Mouse (Mus musculus): ENCODE results near the gene Dapk3. TPM values are rescaled to one million over a fixed set of nuclear protein-coding genes. Genes with fewer than 3 reads are reported as not detected.
A peak's percentile ranks its signal among the peaks of the same experiment; 100 is the strongest.

Gene Dapk3
- polyA plus RNA-seq, 1 experiment = 228 TPM

DNA sequence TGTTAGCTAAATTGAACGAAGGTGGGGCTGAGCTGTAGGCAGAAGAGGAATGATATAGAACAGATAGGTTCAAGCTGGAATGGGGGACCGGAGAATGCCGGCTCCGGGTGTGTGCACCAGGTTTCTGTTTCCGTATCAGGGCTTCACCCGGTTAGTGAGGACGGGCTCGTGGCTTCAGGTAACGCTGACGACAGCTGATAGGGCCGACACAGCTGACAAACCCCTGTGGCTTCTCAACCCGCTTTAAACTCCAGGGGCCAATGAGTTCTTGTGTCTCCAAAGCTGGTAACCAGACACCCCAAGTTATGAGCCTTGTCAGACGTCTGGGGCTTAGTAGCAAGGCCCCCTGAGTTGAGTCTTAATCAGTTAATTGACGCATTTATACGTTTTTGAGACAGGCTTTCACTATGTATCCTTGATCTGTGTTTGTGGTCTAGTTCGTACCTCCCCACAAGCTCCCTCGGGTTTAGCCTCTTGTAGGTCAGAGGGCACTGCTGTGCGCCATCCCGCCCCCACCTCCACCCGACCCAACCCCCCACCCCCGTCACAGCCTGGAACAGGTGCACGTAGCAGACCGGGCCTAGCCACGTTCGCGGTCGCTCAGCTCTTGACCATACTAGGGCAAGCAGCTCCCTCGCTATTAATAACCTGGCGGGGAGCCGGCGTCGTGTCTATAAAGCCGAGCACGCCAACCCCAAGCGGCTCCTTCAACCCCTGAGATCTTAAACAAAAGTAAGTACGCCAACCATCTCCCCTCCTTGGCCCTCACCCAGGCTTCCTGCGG is 11.4 kb downstream of the Dapk3 start:
- Histone ChIP-seq H3K4me3 (ENCODE audit: low read depth, low read length) (peak overlapping the region; percentile 36), H3K27me3 (ENCODE audit: control insufficient read depth, insufficient read depth, low read length) (0 out of 2 replicates have a peak, but pooled peaks cover 4% of the 10 kb centered on the region), H3K4me1 (ENCODE audit: control insufficient read depth, insufficient read depth, insufficient read length, low read length) (peaks cover 23% of the 10 kb centered on the region), H3K27ac (ENCODE audit: insufficient read depth, low read depth, low read length) (peak overlapping the region; percentile 83), H3K36me3 (ENCODE audit: control insufficient read depth, insufficient read depth, low read length) (peaks cover 9% of the 10 kb centered on the region; the same call in 1 of the 2 replicates)
- WGBS = 6% methylated on average over 37 of the region's 37 CpGs
- TF ChIP-seq CTCF (IDR thresholded peaks at IDR 0.05; ENCODE audit: extremely low read depth, insufficient read length, insufficient replicate concordance, low read depth, low read length) (no peak), POLR2A (IDR thresholded peaks at IDR 0.05; ENCODE audit: low read depth, low read length) (peak; percentile 46; the same call in 1 of the 2 replicates)

DNA sequence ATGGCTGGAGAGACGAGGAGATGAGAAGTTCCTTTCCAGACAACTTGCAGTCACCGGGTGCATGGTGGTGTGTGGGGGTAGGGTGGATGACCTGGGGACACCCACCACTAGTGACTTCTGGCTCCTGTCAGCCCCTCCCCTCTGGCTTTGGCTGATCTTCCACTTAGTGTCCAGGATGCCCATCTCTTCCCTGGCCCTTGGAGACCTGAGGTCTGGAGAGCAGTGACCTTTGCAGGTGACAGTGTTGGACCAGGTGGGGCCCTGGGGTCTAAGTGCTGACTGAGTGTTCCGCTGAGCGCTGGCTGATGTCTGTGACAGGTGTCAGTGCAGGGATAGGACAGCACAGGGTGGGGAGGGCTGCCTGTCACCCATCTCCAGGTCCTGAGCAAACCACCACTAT is 12.5 kb downstream of the Dapk3 start:
- peak overlapping the region; percentile 83 for H3K27ac ChIP-seq (ENCODE audit: insufficient read depth, low read depth, low read length)
- H3K4me3 ChIP-seq (ENCODE audit: low read depth, low read length) = peak overlapping the region; percentile 36
- WGBS = 69% methylated on average over 4 of the region's 4 CpGs
- TF ChIP-seq CTCF (IDR thresholded peaks at IDR 0.05; ENCODE audit: extremely low read depth, insufficient read length, insufficient replicate concordance, low read depth, low read length) (no peak), POLR2A (IDR thresholded peaks at IDR 0.05; ENCODE audit: low read depth, low read length) (no peak)
- H3K36me3 ChIP-seq (ENCODE audit: control insufficient read depth, insufficient read depth, low read length) = peaks cover 6% of the 10 kb centered on the region; the same call in 1 of the 2 replicates
- H3K27me3 ChIP-seq (ENCODE audit: control insufficient read depth, insufficient read depth, low read length) = 0 out of 2 replicates have a peak, but pooled peaks cover 4% of the 10 kb centered on the region
- H3K4me1 ChIP-seq (ENCODE audit: control insufficient read depth, insufficient read depth, insufficient read length, low read length) = peaks cover 23% of the 10 kb centered on the region

DNA sequence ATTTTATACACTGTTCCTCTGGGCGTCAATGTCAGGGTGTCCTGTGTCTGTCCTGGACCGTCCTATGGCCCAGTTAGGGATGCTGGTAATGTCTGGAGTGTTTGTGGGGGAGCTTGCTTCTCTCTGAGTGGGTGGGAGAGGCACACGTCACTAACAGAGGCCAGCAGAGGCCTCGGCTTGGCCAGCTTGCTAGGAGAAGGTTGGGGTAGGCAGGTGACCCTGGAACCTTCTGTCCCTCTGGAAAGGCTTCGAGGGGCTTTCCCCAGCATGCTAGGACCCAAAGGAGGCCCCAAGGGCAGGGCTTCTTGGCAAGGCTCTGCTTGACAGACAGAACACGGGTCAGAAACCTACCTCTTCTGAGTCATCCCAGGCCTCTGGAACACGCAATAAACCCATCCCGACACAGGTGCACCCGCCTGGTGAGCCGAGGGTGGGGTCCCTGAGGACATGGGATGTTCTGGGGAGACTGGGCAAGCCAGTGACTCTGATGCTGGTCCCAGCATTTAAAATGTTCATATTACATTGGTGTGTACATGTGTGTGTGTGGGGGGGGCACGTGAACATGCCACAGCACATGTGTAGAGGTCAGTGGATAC is 13.8 kb downstream of the Dapk3 start:
- H3K4me1 ChIP-seq (ENCODE audit: control insufficient read depth, insufficient read depth, insufficient read length, low read length) = peaks cover 23% of the 10 kb centered on the region
- H3K36me3 ChIP-seq (ENCODE audit: control insufficient read depth, insufficient read depth, low read length) = no peaks in the 10 kb centered on the region
- WGBS = 65% methylated on average over 11 of the region's 11 CpGs
- TF ChIP-seq POLR2A (IDR thresholded peaks at IDR 0.05; ENCODE audit: low read depth, low read length) (no peak), CTCF (IDR thresholded peaks at IDR 0.05; ENCODE audit: extremely low read depth, insufficient read length, insufficient replicate concordance, low read depth, low read length) (no peak)
- H3K27ac ChIP-seq (ENCODE audit: insufficient read depth, low read depth, low read length) = 0 out of 2 replicates have a peak overlapping the region, but pooled peaks have one; percentile 22
- 0 out of 2 replicates have a peak, but pooled peaks cover 4% of the 10 kb centered on the region for H3K27me3 ChIP-seq (ENCODE audit: control insufficient read depth, insufficient read depth, low read length)
- no peak overlapping the region for H3K4me3 ChIP-seq (ENCODE audit: low read depth, low read length)

- 0 out of 2 replicates have a peak, but pooled peaks cover 4% of the 10 kb centered on the region for H3K27me3 ChIP-seq (ENCODE audit: control insufficient read depth, insufficient read depth, low read length)
- H3K4me3 ChIP-seq (ENCODE audit: low read depth, low read length) = no peak overlapping the region
- 58% methylated on average over 6 of the region's 6 CpGs for WGBS
- TF ChIP-seq CTCF (IDR thresholded peaks at IDR 0.05; ENCODE audit: extremely low read depth, insufficient read length, insufficient replicate concordance, low read depth, low read length) = no peak
- no peaks in the 10 kb centered on the region for H3K36me3 ChIP-seq (ENCODE audit: control insufficient read depth, insufficient read depth, low read length)
- H3K4me1 ChIP-seq (ENCODE audit: control insufficient read depth, insufficient read depth, insufficient read length, low read length) = peaks cover 19% of the 10 kb centered on the region
- H3K27ac ChIP-seq (ENCODE audit: insufficient read depth, low read depth, low read length) = no peak overlapping the region
Measured at GRCm38 (mm10) chr10:81197305-81197704, 14.5 kb downstream of the Dapk3 start.

- Histone ChIP-seq H3K36me3 (ENCODE audit: control insufficient read depth, insufficient read depth, low read length) (no peaks in the 10 kb centered on the region), H3K4me1 (ENCODE audit: control insufficient read depth, insufficient read depth, insufficient read length, low read length) (peaks cover 18% of the 10 kb centered on the region), H3K27ac (ENCODE audit: insufficient read depth, low read depth, low read length) (no peak overlapping the region), H3K27me3 (ENCODE audit: control insufficient read depth, insufficient read depth, low read length) (0 out of 2 replicates have a peak, but pooled peaks cover 4% of the 10 kb centered on the region), H3K4me3 (ENCODE audit: low read depth, low read length) (no peak overlapping the region)
- WGBS = 1% methylated on average over 9 of the region's 9 CpGs
- TF ChIP-seq CTCF (IDR thresholded peaks at IDR 0.05; ENCODE audit: extremely low read depth, insufficient read length, insufficient replicate concordance, low read depth, low read length) (no peak), POLR2A (IDR thresholded peaks at IDR 0.05; ENCODE audit: low read depth, low read length) (no peak)
Measured at GRCm38 (mm10) chr10:81198230-81198629, 15.4 kb downstream of the Dapk3 start.

GRCm38 (mm10) chr10:81198990-81199389 is 16.2 kb downstream of the Dapk3 start:
- H3K4me1 ChIP-seq (ENCODE audit: control insufficient read depth, insufficient read depth, insufficient read length, low read length) = peaks cover 19% of the 10 kb centered on the region
- WGBS = 88% methylated on average over 6 of the region's 6 CpGs

GRCm38 (mm10) chr10:81200141-81200540 is 17.3 kb downstream of the Dapk3 start:
- no peak overlapping the region for H3K27ac ChIP-seq (ENCODE audit: insufficient read depth, low read depth, low read length)
- TF ChIP-seq CTCF (IDR thresholded peaks at IDR 0.05; ENCODE audit: extremely low read depth, insufficient read length, insufficient replicate concordance, low read depth, low read length) = no peak
- no peak for TF ChIP-seq POLR2A (IDR thresholded peaks at IDR 0.05; ENCODE audit: low read depth, low read length)
- H3K36me3 ChIP-seq (ENCODE audit: control insufficient read depth, insufficient read depth, low read length) = no peaks in the 10 kb centered on the region
- H3K4me3 ChIP-seq (ENCODE audit: low read depth, low read length) = no peak overlapping the region
- H3K4me1 ChIP-seq (ENCODE audit: control insufficient read depth, insufficient read depth, insufficient read length, low read length) = peaks cover 15% of the 10 kb centered on the region; the same call in 1 of the 2 replicates
- H3K27me3 ChIP-seq (ENCODE audit: control insufficient read depth, insufficient read depth, low read length) = no peaks in the 10 kb centered on the region
- WGBS = 88% methylated on average over 13 of the region's 13 CpGs

More at GRCm38 (mm10) chr10:81198990-81199389, 16.2 kb downstream of the Dapk3 start:
- H3K4me3 ChIP-seq (ENCODE audit: low read depth, low read length) = no peak overlapping the region
- H3K27me3 ChIP-seq (ENCODE audit: control insufficient read depth, insufficient read depth, low read length) = 0 out of 2 replicates have a peak, but pooled peaks cover 1% of the 10 kb centered on the region
- no peak overlapping the region for H3K27ac ChIP-seq (ENCODE audit: insufficient read depth, low read depth, low read length)
- H3K36me3 ChIP-seq (ENCODE audit: control insufficient read depth, insufficient read depth, low read length) = no peaks in the 10 kb centered on the region
- TF ChIP-seq CTCF (IDR thresholded peaks at IDR 0.05; ENCODE audit: extremely low read depth, insufficient read length, insufficient replicate concordance, low read depth, low read length) = no peak
- TF ChIP-seq POLR2A (IDR thresholded peaks at IDR 0.05; ENCODE audit: low read depth, low read length) = no peak
